Comparison of ENCODE assay signal across 40 mouse cellular contexts in genomic region chr6:140676094-140676493, GRCm38 (mm10). TPM values are rescaled to one million over a fixed set of nuclear protein-coding genes. Genes with fewer than 3 reads are reported as not detected.
"Had no signal": no experiment of that assay in that cellular context is flagged by ENCODE, and none has a peak within 500 bp of the region (broad histone marks: within the 10 kb centered on the region; RNA-seq: fewer than 3 reads in every experiment).

No protein-coding gene starts in this region.

- ATAC-seq: hindbrain, embryonic 16.5 days; hindbrain, postnatal 0 days; inflammation-experienced regulatory T-cells, adult 6 months; intestine, embryonic 15.5 days; intestine, embryonic 16.5 days; intestine, postnatal 0 days had no signal

- H3K4me2 ChIP-seq: heart, embryonic 11.5 days; heart, embryonic 12.5 days; heart, embryonic 13.5 days; heart, embryonic 15.5 days; hindbrain, embryonic 13.5 days; hindbrain, embryonic 14.5 days; hindbrain, embryonic 15.5 days; intestine, embryonic 15.5 days; kidney, embryonic 15.5 days had no signal

- H3K4me3 ChIP-seq: heart, embryonic 10.5 days; heart, embryonic 12.5 days; heart, embryonic 13.5 days; heart, embryonic 15.5 days; hindbrain, embryonic 13.5 days; hindbrain, embryonic 15.5 days; intestine, embryonic 15.5 days; kidney, embryonic 15.5 days; layer of hippocampus, adult 2 months had no signal

- H3K27ac ChIP-seq: heart, embryonic 10.5 days; heart, embryonic 13.5 days; heart, embryonic 15.5 days; hindbrain, embryonic 13.5 days; hindbrain, embryonic 14.5 days; hindbrain, embryonic 15.5 days; hindbrain, postnatal 0 days; intestine, embryonic 15.5 days; kidney, postnatal 0 days; layer of hippocampus, adult 2 months had no signal

- H3K9ac ChIP-seq: heart, embryonic 12.5 days; heart, embryonic 13.5 days; heart, embryonic 15.5 days; hindbrain, embryonic 13.5 days; hindbrain, embryonic 14.5 days; hindbrain, embryonic 15.5 days; intestine, embryonic 15.5 days; kidney, embryonic 15.5 days had no signal

- H3K9me3 ChIP-seq: heart, embryonic 10.5 days; heart, embryonic 12.5 days; heart, embryonic 13.5 days; heart, embryonic 15.5 days; hindbrain, embryonic 13.5 days; hindbrain, embryonic 15.5 days; intestine, embryonic 15.5 days; kidney, embryonic 15.5 days had no signal

- H3K36me3 ChIP-seq: heart, embryonic 10.5 days; heart, embryonic 12.5 days; heart, embryonic 13.5 days; heart, embryonic 15.5 days; hindbrain, embryonic 13.5 days; hindbrain, embryonic 15.5 days; intestine, embryonic 15.5 days; kidney, embryonic 15.5 days had no signal

- DNase-seq: heart, postnatal 10 days; heart, postnatal 14 days; heart, postnatal 36 days; heart, postnatal 4 days; kidney, adult 11 months; kidney, adult 18-20 months; kidney, adult 2 months; kidney, adult 8-10 months; kidney, adult 9 months; kidney, postnatal 10 days; kidney, postnatal 14 days; kidney, postnatal 36 days; kidney, postnatal 4 days; layer of hippocampus, adult 9-11 months; layer of hippocampus, postnatal 36 days had no signal

- H3K27me3 ChIP-seq: heart, embryonic 12.5 days; heart, embryonic 13.5 days; heart, embryonic 15.5 days; hindbrain, embryonic 13.5 days; hindbrain, embryonic 15.5 days; intestine, embryonic 15.5 days; kidney, embryonic 15.5 days had no signal

RNA-seq across cellular contexts. Expression of gene Gm11077, which starts 53.0 kb away (rescaled TPM):
- polyA plus RNA-seq: heart, embryonic 10.5 days; heart, embryonic 11.5 days; heart, embryonic 12.5 days; heart, embryonic 13.5 days; heart, embryonic 14.5 days; heart, embryonic 15.5 days; heart, embryonic 16.5 days; heart, postnatal 0 days; hindbrain, embryonic 11.5 days; hindbrain, embryonic 13.5 days; hindbrain, embryonic 14.5 days; hindbrain, embryonic 15.5 days; hindbrain, embryonic 16.5 days; hindbrain, postnatal 0 days; inflammation-experienced regulatory T-cells, adult 6 months; intestine, embryonic 14.5 days; intestine, embryonic 15.5 days; intestine, embryonic 16.5 days; intestine, postnatal 0 days; kidney, adult 2 months; kidney, embryonic 14.5 days; kidney, embryonic 15.5 days; kidney, embryonic 16.5 days; kidney, postnatal 0 days; large intestine, adult 2 months had no signal
